Mouse (Mus musculus) intestine, embryonic 15.5 days (tissue): Measurements from ENCODE around the gene Bmf. TPM values are rescaled to one million over a fixed set of nuclear protein-coding genes. Genes with fewer than 3 reads are reported as not detected.
A peak's percentile ranks its signal among the peaks of the same experiment; 100 is the strongest.

Experiments used
- ATAC-seq: fragments of 200-750 bp; cut with Nextera tagmentation; 2 replicates; pipeline ENCODE4 v1.8.0; 2017; ENCODE audit warnings: moderate TSS enrichment, moderate library complexity
- H3K27ac ChIP-seq: fragments of 300-500 bp; sonication (generic); 2 replicates; pipeline ENCODE4 v1.5.1; 2015; ENCODE audit warnings: mild to moderate bottlenecking, inconsistent platforms
- H3K27me3 ChIP-seq: fragments of 300-500 bp; sonication (generic); replicated peaks from 2 replicates; pipeline ENCODE4 v1.6.1; 2015; ENCODE audit warnings: inconsistent platforms
- H3K36me3 ChIP-seq: fragments of 300-500 bp; sonication (generic); 2 replicates; pipeline ENCODE4 v1.6.1; 2015; ENCODE audit warnings: inconsistent platforms
- H3K4me1 ChIP-seq: fragments of 300-500 bp; sonication (generic); replicated peaks from 2 replicates; pipeline ENCODE4 v1.6.1; 2015; ENCODE audit warnings: inconsistent platforms
- H3K4me2 ChIP-seq: fragments of 300-500 bp; sonication (generic); replicated peaks from 2 replicates; pipeline ENCODE4 v1.6.1; 2015; ENCODE audit warnings: mild to moderate bottlenecking, inconsistent platforms
- H3K4me3 ChIP-seq: fragments of 300-500 bp; sonication (generic); replicated peaks from 2 replicates; pipeline ENCODE4 v1.5.1; 2015; ENCODE audit warnings: inconsistent platforms
- H3K9ac ChIP-seq: fragments of 300-500 bp; sonication (generic); 2 replicates; pipeline ENCODE4 v1.6.1; 2015; ENCODE audit warnings: inconsistent platforms
- H3K9me3 ChIP-seq: fragments of 300-500 bp; sonication (generic); 2 replicates; pipeline ENCODE4 v1.6.1; 2016; ENCODE audit warnings: inconsistent platforms
- WGBS: fragments of 180-500 bp; shearing (Covaris S2); methylation state at CpG from one replicate; pipeline ENCODE4 v1.1.7; 2015; 5-methylcytosine and 5-hydroxymethylcytosine counted together
- polyA plus RNA-seq: library from polyadenylated mRNA; unstranded; fragments of >200 nt; fragmentation: Nextera tagmentation; extraction: Ambion mirVana; gene quantifications from 2 replicates; pipeline ENCODE4 v1.2.1, GENCODE M21; 2015

Gene Bmf
- polyA plus RNA-seq, 1 experiment from 2014 or later: 3.0 TPM

- Histone ChIP-seq H3K27ac (no peak overlapping the region), H3K27me3 (no peaks in the 10 kb centered on the region), H3K9ac (no peak overlapping the region), H3K36me3 (no peaks in the 10 kb centered on the region), H3K4me2 (no peak overlapping the region), H3K4me3 (no peak overlapping the region), H3K9me3 (no peaks in the 10 kb centered on the region), H3K4me1 (no peaks in the 10 kb centered on the region; the same call in 1 of the 2 replicates)
- 84% methylated on average over 9 of the region's 9 CpGs for WGBS
- ATAC-seq: no peak
Observed at GRCm38 (mm10) chr2:118484386-118484898, 65.0 kb downstream of the Bmf start.

DNA sequence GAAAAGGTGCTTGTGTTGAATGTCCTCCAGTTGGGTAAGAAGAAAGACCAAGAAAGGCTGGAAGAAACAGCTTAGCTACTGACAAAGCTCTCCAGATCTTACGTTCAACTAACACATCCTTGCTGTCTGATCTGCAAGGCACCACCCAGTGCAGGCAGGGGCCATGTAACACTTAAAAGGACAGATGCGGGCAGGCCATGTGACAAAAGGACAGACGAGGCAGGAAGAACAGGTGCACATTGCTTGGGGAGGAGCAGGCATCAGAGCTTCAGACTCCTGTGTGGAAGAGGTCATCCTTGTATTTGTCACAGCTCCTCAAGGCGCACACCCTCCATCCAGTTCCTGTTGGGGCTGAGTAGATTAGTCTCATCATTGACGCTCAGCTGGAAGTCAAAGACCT, 66.5 kb downstream of the Bmf start:
- no peak overlapping the region for H3K9ac ChIP-seq
- no peaks in the 10 kb centered on the region for H3K9me3 ChIP-seq
- ATAC-seq: no peak
- H3K4me3 ChIP-seq: no peak overlapping the region
- H3K27ac ChIP-seq: no peak overlapping the region
- no peaks in the 10 kb centered on the region for H3K36me3 ChIP-seq
- 83% methylated on average over 5 of the region's 5 CpGs for WGBS
- H3K4me2 ChIP-seq: no peak overlapping the region
- H3K27me3 ChIP-seq: no peaks in the 10 kb centered on the region
- peaks cover 9% of the 10 kb centered on the region for H3K4me1 ChIP-seq

GRCm38 (mm10) chr2:118480886-118481285, 68.6 kb downstream of the Bmf start:
- no peak overlapping the region for H3K9ac ChIP-seq
- H3K27me3 ChIP-seq: no peaks in the 10 kb centered on the region
- H3K4me2 ChIP-seq: no peak overlapping the region
- WGBS: 93% methylated on average over 7 of the region's 7 CpGs
- H3K9me3 ChIP-seq: no peaks in the 10 kb centered on the region
- no peak overlapping the region for H3K4me3 ChIP-seq
- H3K4me1 ChIP-seq: peaks cover 11% of the 10 kb centered on the region
- no peak for ATAC-seq
- H3K36me3 ChIP-seq: peaks cover 5% of the 10 kb centered on the region; the same call in 1 of the 2 replicates
- H3K27ac ChIP-seq: no peak overlapping the region

GRCm38 (mm10) chr2:118479550-118479909, 70.0 kb downstream of the Bmf start, which contains the start of gene Srp14:
Gene Srp14, minus strand, starts transcription at chr2:118479711.
- Histone ChIP-seq H3K4me2 (peak within 1 kb of the TSS; percentile 81), H3K36me3 (peaks cover 9% of the 10 kb centered on the region; the same call in 1 of the 2 replicates), H3K9me3 (no peaks in the 10 kb centered on the region), H3K4me3 (peak within 1 kb of the TSS; percentile 84), H3K9ac (peak within 1 kb of the TSS; percentile 85), H3K27me3 (no peaks in the 10 kb centered on the region), H3K4me1 (peaks cover 11% of the 10 kb centered on the region), H3K27ac (peak within 1 kb of the TSS; percentile 75)
- WGBS: under 1% methylated on average over 35 of the region's 35 CpGs
- ATAC-seq: peak; percentile 97

DNA sequence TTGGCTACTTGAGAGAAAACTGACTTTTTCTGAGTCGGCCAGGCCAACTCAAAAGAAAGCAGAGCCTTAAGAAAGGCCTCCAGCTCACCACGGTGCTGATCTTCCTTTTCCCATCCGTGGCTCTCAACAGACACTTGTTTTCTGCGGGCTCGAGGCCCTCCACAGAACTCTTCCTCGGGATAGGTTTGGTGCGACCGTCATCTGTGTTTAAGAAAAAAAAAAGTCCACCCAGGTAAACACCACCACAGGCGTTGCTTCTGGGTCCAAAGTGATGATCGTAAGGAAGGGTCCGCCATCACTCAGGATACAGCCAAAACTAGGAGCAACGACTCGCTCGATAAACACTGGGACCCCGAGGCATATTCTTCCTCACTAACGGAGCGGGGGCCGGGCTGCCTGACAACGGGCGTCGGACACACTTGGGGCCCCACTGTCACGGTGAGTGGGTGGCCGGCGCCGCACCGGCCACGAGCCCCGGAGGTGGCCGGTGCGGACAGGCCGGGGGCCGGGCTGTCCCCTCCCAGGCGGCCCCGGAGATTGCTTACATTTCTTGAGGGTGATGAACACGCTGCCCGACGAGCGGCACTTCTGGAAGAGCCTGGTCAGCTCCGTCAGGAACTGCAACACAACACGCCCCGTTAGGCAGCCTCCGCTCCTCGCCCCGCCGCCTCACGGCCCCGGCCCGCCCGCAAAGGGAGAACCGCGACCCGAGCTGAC, 70.5 kb downstream of the Bmf start:
- no peak; the same call in 1 of the 2 replicates for ATAC-seq
- H3K4me2 ChIP-seq: peak overlapping the region; percentile 81
- peak overlapping the region; percentile 84 for H3K4me3 ChIP-seq
- peak overlapping the region; percentile 85 for H3K9ac ChIP-seq
- peaks cover 11% of the 10 kb centered on the region for H3K4me1 ChIP-seq
- H3K27me3 ChIP-seq: no peaks in the 10 kb centered on the region
- peaks cover 11% of the 10 kb centered on the region; the same call in 1 of the 2 replicates for H3K36me3 ChIP-seq
- 1% methylated on average over 52 of the region's 52 CpGs for WGBS
- H3K9me3 ChIP-seq: no peaks in the 10 kb centered on the region
- peak overlapping the region; percentile 75 for H3K27ac ChIP-seq

Other genes starting within 250 kb of the Bmf start
- gene Gpr176, start 176.3 kb downstream of the Bmf start, polyA plus RNA-seq: 0.39 and 0.44 TPM in 2 replicates
- gene Eif2ak4, start 161.1 kb downstream of the Bmf start, polyA plus RNA-seq: 9.9 and 10.2 TPM in 2 replicates
- gene Srp14, start 70.0 kb downstream of the Bmf start, polyA plus RNA-seq: 196 and 209 TPM in 2 replicates
- gene Bub1b, start 48.5 kb upstream of the Bmf start, polyA plus RNA-seq: 67.9 and 71.5 TPM in 2 replicates
- 1.8 and 1.9 TPM in 2 replicates for gene Pak6, start 113.6 kb upstream of the Bmf start, polyA plus RNA-seq
- gene Ankrd63, start 154.3 kb upstream of the Bmf start, polyA plus RNA-seq: 0.30 TPM in 2 replicates
- gene Plcb2, start 178.8 kb upstream of the Bmf start, polyA plus RNA-seq: 1.2 and 1.6 TPM in 2 replicates
- gene Inafm2, start 196.1 kb upstream of the Bmf start, polyA plus RNA-seq: 21.0 and 23.4 TPM in 2 replicates
- gene Ccdc9b, start 213.0 kb upstream of the Bmf start, polyA plus RNA-seq: 1.1 TPM in 2 replicates
- 41.2 and 48.8 TPM in 2 replicates for gene Phgr1, start 223.1 kb upstream of the Bmf start, polyA plus RNA-seq
- 2.7 TPM in 2 replicates for gene Disp2, start 230.0 kb upstream of the Bmf start, polyA plus RNA-seq